Mouse (Mus musculus) ES-E14 (cell line): ENCODE measurements at regions not wholly inside any gene's neighbourhood (a gene's known extent, or its start where the extent isn't known, plus 50 kb on each side); places are given as distances from the start of the nearest gene placed in this dataset.

Experiments
- DNase-seq: peaks from one replicate; pipeline ENCODE4 v3.0.0-alpha.2; 2013; ENCODE audit warnings: low read depth, low spot score
- H3K27ac ChIP-seq: 2 replicates; pipeline ENCODE4 v1.5.1; 2012; ENCODE audit warnings: low read depth, mild to moderate bottlenecking, low read length, moderate library complexity, mixed read lengths; ENCODE audit not compliant: poor library complexity, insufficient read depth, severe bottlenecking
- H3K36me3 ChIP-seq: 2 replicates; pipeline ENCODE4 v1.6.1; 2012; ENCODE audit warnings: mild to moderate bottlenecking, low read length, moderate library complexity, mixed read lengths; ENCODE audit not compliant: control insufficient read depth, poor library complexity, insufficient read depth, severe bottlenecking
- H3K4me1 ChIP-seq, 2 experiments: fragments of 150-350 bp in 1 of 2; sonication (generic) in 1 of 2; 2 replicates each; pipeline ENCODE4 v1.6.1; 2012; ENCODE audit warnings: low read length in 2 of 2, mild to moderate bottlenecking in 1 of 2, mixed read lengths in 1 of 2; ENCODE audit not compliant: control insufficient read depth in 2 of 2, insufficient read depth in 2 of 2, poor library complexity in 1 of 2
- H3K4me3 ChIP-seq, 2 experiments: fragments of 150-350 bp in 1 of 2; sonication (generic) in 1 of 2; 2 replicates each; pipeline ENCODE4 v1.5.1; 2012; ENCODE audit warnings: low read length in 2 of 2, low read depth in 1 of 2, mild to moderate bottlenecking in 1 of 2, mixed read lengths in 1 of 2; ENCODE audit not compliant: insufficient read depth in 1 of 2, poor library complexity in 1 of 2, severe bottlenecking in 1 of 2
- H3K9ac ChIP-seq: 2 replicates; pipeline ENCODE4 v1.6.1; 2012; ENCODE audit warnings: low read depth, mild to moderate bottlenecking, low read length, mixed read lengths; ENCODE audit not compliant: poor library complexity, insufficient read depth, severe bottlenecking
- H3K9me3 ChIP-seq: fragments of 150-350 bp; sonication (generic); 2 replicates; pipeline ENCODE4 v1.6.1; 2012; ENCODE audit warnings: low read depth, mild to moderate bottlenecking, low read length; ENCODE audit not compliant: control insufficient read depth, insufficient read depth
- CHD2 ChIP-seq: IDR thresholded peaks from 2 replicates; pipeline ENCODE4 v1.6.1; 2014; ENCODE audit warnings: mild to moderate bottlenecking, low read depth, low read length, inconsistent platforms
- HCFC1 ChIP-seq: IDR thresholded peaks from 2 replicates; pipeline ENCODE4 v1.6.1; 2012; ENCODE audit warnings: low read length, inconsistent platforms, borderline replicate concordance; ENCODE audit not compliant: insufficient read depth
- MAFK ChIP-seq: IDR thresholded peaks from 2 replicates; pipeline ENCODE4 v1.6.1; 2014; ENCODE audit warnings: mild to moderate bottlenecking, low read depth, low read length, inconsistent platforms; ENCODE audit not compliant: insufficient read depth
- ZC3H11A ChIP-seq: IDR thresholded peaks from 2 replicates; pipeline ENCODE4 v1.6.1; 2012; ENCODE audit warnings: low read depth, mild to moderate bottlenecking, inconsistent platforms, low read length, borderline replicate concordance
- ZNF384 ChIP-seq: IDR thresholded peaks from 2 replicates; pipeline ENCODE4 v1.6.1; 2012; ENCODE audit warnings: low read depth, low read length, inconsistent platforms
- in situ Hi-C, 2 experiments: fragments of 600-800 bp; cut with MboI; formaldehyde crosslinking; loops; one replicate each; pipeline ENCODE4 v1.15.1; 2025; ENCODE audit warnings: low sequenced_read_pairs in 2 of 2, inconsistent platforms in 1 of 2; ENCODE audit not compliant: unreplicated experiment in 2 of 2

GRCm38 (mm10) chr7:84753361-84753760 lies 63.6 kb upstream of the Zfand6 start:
- H3K4me1 ChIP-seq, result no peaks in the 10 kb centered on the region
- H3K9me3 ChIP-seq, result no peaks in the 10 kb centered on the region
- no peak overlapping the region for H3K9ac ChIP-seq
- H3K27ac ChIP-seq, result no peak overlapping the region
- H3K36me3 ChIP-seq, result no peaks in the 10 kb centered on the region
- no peak for DNase-seq
- H3K4me3 ChIP-seq, result no peak overlapping the region
- in situ Hi-C loops, result no loop called here
- TF ChIP-seq HCFC1, result no peak
- no peak for TF ChIP-seq ZNF384
- TF ChIP-seq CHD2, result no peak
- TF ChIP-seq MAFK, result no peak
- TF ChIP-seq ZC3H11A, result no peak

DNA sequence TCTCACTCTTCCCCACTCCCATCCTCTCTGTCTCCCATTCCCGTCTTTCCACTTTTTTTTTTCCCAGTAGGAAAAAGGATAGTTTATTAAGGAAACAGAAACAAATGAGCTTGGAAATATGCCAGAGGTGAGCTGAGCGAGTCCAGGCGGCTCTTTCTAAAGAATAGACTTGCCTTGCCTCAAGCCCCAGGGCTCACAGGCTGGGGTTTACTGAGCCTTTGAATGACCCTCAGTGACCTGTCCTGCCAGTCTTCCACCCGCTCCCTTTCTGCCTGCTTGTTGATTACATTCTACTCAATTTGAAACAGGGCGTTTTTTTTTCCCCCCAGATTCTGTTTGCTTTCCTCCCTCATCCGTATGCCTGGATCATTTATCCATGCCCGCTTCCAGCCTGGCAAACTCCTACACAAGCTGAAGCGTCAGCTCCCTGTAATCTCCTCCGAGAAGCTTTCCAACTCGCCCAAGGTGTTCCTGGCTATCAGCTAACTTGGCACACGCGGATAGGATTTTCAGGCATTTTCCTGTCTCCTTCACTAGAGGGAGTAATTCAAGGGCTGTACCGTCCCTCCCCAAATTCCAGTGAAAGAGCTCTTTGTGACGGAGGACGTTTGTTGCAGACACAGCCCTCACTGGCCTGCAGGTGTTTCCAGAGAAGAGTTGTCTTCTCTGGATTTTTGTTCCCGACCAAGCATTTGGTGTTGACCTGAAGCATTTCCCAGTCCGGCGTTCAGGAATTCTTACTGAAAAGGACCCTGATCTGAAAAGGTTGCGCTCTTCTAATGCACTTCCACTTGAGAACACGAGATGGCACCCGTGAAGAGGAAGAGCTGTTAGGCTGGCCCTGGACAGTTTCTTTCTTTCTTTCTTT lies 59.9 kb upstream of the Zfand6 start:
- no peaks in the 10 kb centered on the region for H3K4me1 ChIP-seq
- TF ChIP-seq MAFK (no peak), HCFC1 (no peak), ZC3H11A (no peak), CHD2 (no peak), ZNF384 (no peak)
- H3K9me3 ChIP-seq, result no peaks in the 10 kb centered on the region
- peak; percentile 66 for DNase-seq
- in situ Hi-C loops, result no loop called here
- no peak overlapping the region for H3K27ac ChIP-seq
- H3K4me3 ChIP-seq, result peak overlapping the region in 1 of 2 experiments; percentile 79; a peak in 2 of 4 replicates
- no peaks in the 10 kb centered on the region for H3K36me3 ChIP-seq
- H3K9ac ChIP-seq, result 0 out of 2 replicates have a peak overlapping the region, but pooled peaks have one; percentile 3

DNA sequence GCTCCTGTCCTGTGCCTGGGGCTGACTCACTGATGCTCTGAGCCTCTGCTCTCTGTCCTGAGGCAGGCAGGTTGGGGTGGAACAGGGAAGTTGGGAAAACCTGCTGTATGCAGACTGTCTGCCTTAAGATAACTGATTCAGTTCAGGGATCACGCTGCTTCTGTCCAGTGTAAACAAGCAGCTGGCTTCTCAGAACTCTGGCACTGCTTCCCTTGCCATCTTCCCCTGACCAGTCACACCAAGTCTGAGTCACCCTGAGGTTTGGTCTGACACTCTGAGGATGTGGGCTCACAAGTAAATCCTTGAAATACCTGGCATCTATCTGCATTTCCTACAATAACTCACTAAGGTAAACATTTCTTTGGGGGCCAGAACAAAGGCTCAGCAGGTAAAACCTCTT lies 58.1 kb upstream of the Zfand6 start:
- H3K9ac ChIP-seq, result no peak overlapping the region
- no peaks in the 10 kb centered on the region for H3K4me1 ChIP-seq
- no peaks in the 10 kb centered on the region for H3K36me3 ChIP-seq
- no peaks in the 10 kb centered on the region for H3K9me3 ChIP-seq
- no peak overlapping the region for H3K4me3 ChIP-seq
- TF ChIP-seq ZNF384 (no peak), HCFC1 (no peak), MAFK (no peak), ZC3H11A (no peak), CHD2 (no peak)
- no peak for DNase-seq
- in situ Hi-C loops, result no loop called here
- H3K27ac ChIP-seq, result no peak overlapping the region

GRCm38 (mm10) chr7:84744321-84745070 lies 54.7 kb upstream of the Zfand6 start:
- no peaks in the 10 kb centered on the region for H3K9me3 ChIP-seq
- no peaks in the 10 kb centered on the region for H3K36me3 ChIP-seq
- TF ChIP-seq CHD2 (no peak), ZNF384 (no peak), MAFK (no peak), ZC3H11A (no peak), HCFC1 (no peak)
- no peak overlapping the region for H3K9ac ChIP-seq
- no peaks in the 10 kb centered on the region for H3K4me1 ChIP-seq
- no peak for DNase-seq
- in situ Hi-C loops, result no loop called here
- H3K27ac ChIP-seq, result no peak overlapping the region
- no peak overlapping the region for H3K4me3 ChIP-seq

DNA sequence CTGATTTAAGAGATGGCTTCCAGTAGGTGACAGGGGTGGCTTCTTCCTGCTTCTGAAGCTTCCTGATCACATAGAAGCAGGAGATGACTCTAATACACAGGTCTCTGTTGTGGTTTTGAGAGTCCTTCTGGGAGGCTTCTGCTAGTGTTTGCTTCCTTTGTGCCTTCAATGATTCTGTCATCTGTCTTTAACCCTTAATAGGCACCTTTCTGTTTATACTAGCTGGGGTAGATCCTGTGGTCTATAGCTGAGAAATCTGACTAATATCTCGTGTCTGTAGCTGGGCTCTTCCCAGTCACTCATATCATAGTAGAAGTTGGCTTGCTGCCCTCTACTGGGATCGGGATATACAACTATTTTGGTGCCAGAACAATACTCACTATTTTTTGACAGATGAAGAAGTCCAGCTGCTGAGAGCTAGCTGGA lies 50.2 kb upstream of the Zfand6 start:
- in situ Hi-C loops, result no loop called here
- no peak for TF ChIP-seq MAFK
- no peak for TF ChIP-seq ZC3H11A
- no peak for TF ChIP-seq HCFC1
- no peak for TF ChIP-seq CHD2
- no peak for TF ChIP-seq ZNF384
- no peaks in the 10 kb centered on the region for H3K9me3 ChIP-seq
- no peak overlapping the region for H3K9ac ChIP-seq
- no peaks in the 10 kb centered on the region for H3K4me1 ChIP-seq
- H3K36me3 ChIP-seq, result no peaks in the 10 kb centered on the region
- no peak for DNase-seq
- H3K4me3 ChIP-seq, result no peak overlapping the region
- H3K27ac ChIP-seq, result no peak overlapping the region
